Mouse (Mus musculus): ENCODE measurements at regions not wholly inside any gene's neighbourhood (a gene's known extent, or its start where the extent isn't known, plus 50 kb on each side); places are given as distances from the start of the nearest gene placed in this dataset.

DNA sequence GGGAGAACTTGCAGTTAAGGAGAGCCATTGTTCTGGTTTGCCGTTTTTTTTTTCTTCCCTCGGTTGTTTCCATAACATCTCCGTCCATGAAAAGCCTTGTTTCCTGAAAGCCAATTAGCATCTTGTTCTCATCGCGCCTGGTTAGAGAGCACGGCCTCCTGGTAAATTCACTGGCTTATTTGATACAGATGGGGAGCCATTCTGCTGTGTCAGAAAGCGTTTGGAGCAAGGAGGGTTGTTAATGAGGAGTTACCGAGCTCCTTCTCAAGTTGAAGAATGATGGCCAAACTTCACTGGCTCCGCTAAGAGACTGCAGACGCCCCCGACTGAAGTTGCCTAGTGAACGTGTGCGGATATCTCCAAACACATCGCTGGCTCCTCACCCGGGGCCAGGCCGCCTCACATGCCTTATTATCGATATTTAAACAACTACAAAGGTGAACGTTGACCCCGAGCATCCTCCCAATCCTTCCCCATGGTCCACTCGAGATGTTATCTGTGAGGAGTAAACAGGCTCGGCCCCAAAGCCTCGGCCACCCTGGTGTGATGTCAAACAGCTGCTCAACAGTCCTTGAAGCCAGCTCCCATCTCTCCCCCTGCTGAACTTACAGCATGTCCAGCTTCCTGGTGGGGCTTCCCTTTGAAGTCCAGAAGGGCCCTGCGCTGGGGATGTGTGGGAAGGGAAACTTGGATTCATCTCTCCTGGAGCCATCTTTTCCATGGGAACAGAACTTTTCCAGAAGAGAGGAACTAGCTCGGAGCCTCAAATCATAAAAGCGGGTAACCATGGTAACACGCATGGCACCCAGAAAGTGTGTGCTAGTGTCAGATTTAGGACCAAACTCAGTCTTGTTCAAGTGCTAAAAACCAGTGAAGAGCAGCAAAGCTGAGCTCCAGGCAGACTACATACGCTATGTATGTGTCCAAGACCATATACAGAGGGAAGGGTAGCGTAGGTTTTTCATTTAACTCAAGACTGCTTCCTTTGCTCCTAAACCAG lies 190.0 kb upstream of the Tbx3 start:
- in situ Hi-C loops (cut with MboI, MseI): loop anchor here (25.0 kb wide), 1 partner anchor 1168 kb away; no protein-coding TSS in a partner anchor

DNA sequence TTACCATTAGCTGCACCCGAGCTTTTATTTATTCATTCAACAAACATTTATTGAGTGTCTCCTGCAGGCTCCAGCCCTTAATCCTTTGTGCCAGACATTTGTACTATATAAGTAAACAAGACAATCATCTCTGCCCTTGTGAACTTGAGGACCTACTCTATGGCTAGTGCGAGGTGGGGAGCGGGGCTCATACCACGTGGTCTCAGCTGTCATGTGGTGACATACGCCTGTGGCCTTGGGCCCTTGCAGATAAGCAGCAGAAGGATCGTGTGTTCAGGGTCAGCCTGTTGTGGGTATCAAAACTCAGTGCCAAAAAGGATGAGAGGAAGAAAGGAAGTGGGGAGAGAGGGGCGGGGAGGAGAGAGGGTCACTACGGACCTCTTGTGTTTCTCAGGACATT lies 186.8 kb upstream of the Tbx3 start:
- in situ Hi-C loops (cut with MboI, MseI): loop anchor here (25.0 kb wide), 1 partner anchor 1171 kb away; no protein-coding TSS in a partner anchor

- in situ Hi-C loops (cut with MboI, MseI): loop anchor here (25.0 kb wide), 1 partner anchor 1174 kb away; no protein-coding TSS in a partner anchor
Observed at GRCm38 (mm10) chr5:119486196-119486595, 184.3 kb upstream of the Tbx3 start.

GRCm38 (mm10) chr5:119487184-119487583 lies 183.3 kb upstream of the Tbx3 start:
- in situ Hi-C loops (cut with MboI, MseI): loop anchor here (25.0 kb wide), 1 partner anchor 1175 kb away; no protein-coding TSS in a partner anchor

DNA sequence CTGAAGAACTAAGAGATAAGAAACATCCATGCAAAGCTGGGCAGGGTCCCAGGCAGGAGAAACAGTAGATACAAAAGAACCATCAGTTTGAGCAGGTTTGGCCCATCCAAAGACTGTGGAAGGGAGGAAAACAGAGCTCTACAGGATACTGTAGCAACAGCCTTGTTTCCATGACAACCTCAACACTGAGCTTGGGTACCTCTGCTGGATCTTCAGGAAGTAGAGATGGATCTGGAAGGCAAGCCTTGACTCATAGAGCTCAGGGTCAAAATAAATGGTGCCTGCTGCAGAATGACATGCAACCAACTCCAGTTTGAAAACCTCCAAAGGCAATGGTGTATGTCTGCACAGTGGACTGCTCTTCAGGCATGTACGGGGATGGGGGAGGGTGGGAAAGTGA lies 173.0 kb upstream of the Tbx3 start:
- in situ Hi-C loops (cut with MboI, MseI): loop anchor here (25.0 kb wide), 1 partner anchor 1185 kb away; no protein-coding TSS in a partner anchor

DNA sequence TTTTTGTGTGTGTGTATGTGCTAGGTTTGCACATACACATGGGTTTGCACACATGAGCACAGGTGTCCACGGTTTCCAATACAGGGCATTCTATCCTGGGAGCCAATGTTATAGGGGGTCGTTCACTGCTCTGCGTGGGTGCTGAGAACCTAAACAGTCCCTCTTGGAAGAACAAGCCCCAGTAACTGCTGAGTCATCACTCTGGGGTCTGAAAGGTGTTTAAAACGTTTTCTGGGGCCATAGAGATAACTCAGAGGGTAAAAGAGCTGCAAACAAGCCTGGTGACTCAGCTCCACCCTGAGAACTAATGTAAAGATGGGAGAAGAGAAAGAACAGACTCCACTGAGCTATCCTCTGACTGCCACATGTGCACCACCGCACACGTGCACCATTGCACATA lies 172.0 kb upstream of the Tbx3 start:
- in situ Hi-C loops (cut with MboI, MseI): loop anchor here (25.0 kb wide), 1 partner anchor 1186 kb away; no protein-coding TSS in a partner anchor

DNA sequence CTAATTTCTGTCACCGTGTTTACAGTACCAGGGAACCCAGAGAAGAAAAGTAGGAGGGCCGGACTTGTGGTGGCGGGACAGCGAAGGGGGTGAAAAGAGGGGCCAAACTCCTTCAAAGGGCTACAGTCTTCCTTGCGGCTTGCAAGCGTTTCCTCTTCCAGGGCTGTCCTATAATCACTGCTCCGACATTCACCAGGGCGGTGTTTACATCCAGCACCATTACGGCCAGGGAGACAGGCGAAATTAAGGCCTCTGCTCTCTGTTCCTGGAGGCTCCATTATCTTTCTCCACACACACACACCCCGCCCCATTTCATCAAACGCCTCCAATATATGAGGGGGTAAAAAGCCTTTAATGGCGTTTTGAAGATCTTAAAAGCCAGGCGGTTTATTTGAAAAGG lies 162.8 kb upstream of the Tbx3 start:
- in situ Hi-C loops (cut with MboI, MseI): no loop called here

- in situ Hi-C loops (cut with MboI, MseI): no loop called here
Observed at GRCm38 (mm10) chr5:119518506-119519252, 151.8 kb upstream of the Tbx3 start.

DNA sequence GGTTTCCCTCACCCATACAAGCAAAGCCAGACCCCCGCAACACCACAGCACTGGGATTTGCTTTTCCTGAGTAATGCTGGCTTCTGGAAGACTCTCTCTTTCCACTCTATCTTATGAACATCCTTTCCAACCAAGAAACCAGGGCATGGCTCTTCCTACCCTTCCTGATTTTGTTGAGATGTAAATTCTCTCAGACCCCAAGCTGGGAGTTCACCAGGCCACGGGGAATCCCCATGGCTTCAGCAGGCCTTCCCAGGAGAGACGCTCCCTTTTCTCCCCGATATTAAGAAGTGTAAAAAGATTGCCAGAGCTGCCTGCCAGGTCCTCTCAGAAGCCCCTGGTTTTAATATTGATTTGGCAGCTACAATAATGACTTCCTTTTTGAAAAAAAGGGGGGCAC lies 146.3 kb upstream of the Tbx3 start:
- in situ Hi-C loops (cut with MboI, MseI): no loop called here

DNA sequence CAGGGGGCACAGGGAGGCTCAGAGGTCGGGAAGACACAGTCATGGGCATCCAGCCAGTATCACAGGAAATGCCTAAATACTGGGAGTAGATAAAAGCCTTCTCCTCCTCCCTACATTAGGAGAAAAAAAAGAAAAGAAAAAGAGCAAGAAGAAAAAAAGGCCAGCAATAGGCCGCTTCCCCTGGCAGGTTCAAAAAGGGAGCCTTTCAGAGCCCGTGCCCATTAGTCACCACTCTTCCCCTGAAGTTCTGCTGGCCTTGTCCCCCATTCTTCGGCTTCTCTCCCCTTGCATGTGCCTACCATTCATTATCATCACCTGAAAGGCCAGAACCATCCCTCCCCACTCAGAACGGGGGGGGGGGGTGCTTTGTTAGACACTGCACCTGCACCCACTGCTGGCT lies 144.5 kb upstream of the Tbx3 start:
- in situ Hi-C loops (cut with MboI, MseI): no loop called here

GRCm38 (mm10) chr5:119530009-119530408 lies 140.5 kb upstream of the Tbx3 start:
- in situ Hi-C loops (cut with MboI, MseI): no loop called here

GRCm38 (mm10) chr5:119534946-119535345 lies 135.5 kb upstream of the Tbx3 start:
- in situ Hi-C loops (cut with MboI, MseI): no loop called here

DNA sequence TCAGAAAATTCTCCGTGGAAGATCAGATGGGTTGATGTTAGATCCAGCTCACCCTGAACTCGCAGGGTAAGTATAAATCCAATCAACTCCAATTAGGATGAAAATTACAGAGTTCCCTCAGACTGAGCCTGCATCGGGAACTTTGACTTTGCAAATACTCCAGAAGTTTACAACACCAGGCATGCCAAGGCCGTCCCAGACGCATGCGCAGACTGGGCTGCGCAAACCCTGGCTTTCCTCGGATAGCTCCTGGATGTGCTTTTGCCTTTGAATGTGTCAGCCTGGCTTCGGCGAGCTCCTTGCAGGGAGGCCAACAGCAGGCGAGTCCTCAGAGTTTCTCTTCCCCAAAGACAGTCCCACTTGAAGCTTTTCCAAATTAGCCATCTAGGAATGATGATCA lies 127.6 kb upstream of the Tbx3 start:
- in situ Hi-C loops (cut with MboI, MseI): no loop called here

DNA sequence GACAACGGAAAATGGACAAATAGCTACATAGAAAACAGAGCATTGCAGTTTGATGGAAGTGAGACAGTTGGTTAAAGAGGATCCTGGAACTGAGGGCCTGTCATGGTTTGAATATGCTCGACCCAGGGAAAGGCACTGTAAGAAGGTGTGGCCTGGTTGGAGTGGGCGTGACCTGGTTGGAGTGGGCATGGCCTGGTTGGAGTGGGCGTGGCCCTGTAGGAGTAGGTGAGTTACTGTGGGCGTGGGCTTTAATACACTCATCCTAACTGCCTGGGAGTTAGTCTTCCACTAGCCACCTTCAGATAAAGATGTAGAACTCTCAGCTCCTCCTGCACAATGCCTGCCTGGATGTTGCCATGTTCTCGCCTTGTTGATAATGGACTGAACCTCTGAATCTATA lies 126.8 kb upstream of the Tbx3 start:
- in situ Hi-C loops (cut with MboI, MseI): no loop called here

DNA sequence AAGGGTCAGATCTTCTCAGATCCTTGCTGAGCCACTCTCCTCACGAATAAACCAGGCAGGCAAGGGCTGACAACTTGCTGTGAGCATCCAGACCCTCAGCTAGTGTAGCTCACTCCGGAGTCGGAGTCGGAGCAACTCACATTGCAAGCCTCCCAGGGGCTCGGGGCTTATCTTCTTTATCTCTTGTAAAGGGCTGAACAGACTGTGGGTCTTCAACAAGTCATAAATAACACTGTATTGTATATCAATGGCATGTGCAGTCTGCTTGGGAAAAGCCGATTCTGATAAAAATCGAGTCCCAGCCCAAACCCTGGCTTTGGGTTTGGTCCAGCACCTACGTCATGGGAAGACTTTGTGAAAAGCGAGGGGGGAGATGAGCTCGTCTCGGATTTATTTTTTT lies 125.8 kb upstream of the Tbx3 start:
- in situ Hi-C loops (cut with MboI, MseI): no loop called here

GRCm38 (mm10) chr5:119547070-119547469 lies 123.4 kb upstream of the Tbx3 start:
- in situ Hi-C loops (cut with MboI, MseI): no loop called here

GRCm38 (mm10) chr5:119550916-119551315 lies 119.6 kb upstream of the Tbx3 start:
- in situ Hi-C loops (cut with MboI, MseI): no loop called here

DNA sequence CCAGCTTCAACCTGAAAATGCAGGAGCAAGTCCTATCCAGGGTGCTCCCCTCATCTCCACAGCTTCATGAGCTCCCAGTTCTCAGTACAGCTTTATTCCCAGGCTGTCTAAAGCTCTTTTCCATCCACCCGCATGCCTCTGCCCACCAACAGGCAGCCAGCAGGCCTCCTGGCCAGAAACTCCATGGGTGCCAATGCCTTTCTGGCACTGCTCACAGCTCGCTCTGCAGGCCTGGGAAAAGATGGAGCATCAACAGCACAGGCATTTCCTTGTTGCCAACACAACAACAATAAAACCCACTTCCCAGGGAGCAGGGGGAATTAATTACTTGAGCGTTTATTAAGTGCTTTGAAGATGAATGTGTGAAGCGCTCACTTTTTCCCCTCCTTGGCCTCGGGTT lies 117.0 kb upstream of the Tbx3 start:
- in situ Hi-C loops (cut with MboI, MseI): no loop called here

GRCm38 (mm10) chr5:119557071-119557470 lies 113.4 kb upstream of the Tbx3 start:
- in situ Hi-C loops (cut with MboI, MseI): no loop called here

- in situ Hi-C loops (cut with MboI, MseI): no loop called here
Observed at GRCm38 (mm10) chr5:119559696-119560095, 110.8 kb upstream of the Tbx3 start.

DNA sequence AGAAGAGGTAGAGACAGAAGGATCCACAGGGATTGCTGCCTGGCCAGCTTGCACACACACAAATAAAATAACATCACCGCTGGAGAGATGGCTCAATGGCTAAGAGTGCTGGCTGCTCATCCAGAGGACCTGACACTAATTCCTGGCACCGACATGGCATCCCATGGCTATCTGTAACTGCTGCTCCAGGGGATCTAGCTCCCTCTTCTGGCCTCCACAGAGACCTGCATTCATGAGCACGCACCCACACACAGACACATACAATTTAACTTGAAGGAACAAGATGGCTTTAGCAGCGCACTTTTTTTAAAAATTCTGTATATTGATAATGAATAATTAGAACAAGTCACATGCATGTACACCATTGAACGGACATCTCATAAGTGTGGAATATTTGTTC lies 110.1 kb upstream of the Tbx3 start:
- in situ Hi-C loops (cut with MboI, MseI): no loop called here

DNA sequence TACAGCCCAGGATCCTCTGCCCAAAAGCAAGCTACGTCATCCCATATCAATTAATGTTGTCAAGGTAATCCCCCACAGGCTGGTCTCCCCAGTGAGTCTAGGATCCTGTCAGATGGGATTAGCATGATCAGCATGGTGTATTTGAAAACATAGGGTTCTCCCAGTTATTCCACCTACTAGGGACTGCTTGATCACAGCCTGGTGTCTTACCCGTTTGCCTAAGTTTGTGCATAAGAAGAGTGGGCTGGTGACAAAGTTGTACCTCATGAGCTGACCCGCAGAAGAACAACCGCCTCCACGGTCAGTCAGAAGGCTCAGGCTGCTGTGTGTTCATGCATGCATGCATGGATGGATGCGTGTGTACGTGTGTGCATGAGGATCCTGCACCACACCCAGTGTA lies 108.9 kb upstream of the Tbx3 start:
- in situ Hi-C loops (cut with MboI, MseI): no loop called here

Data from T-helper 2 cell (primary cell).